In the genomic region with DNA sequence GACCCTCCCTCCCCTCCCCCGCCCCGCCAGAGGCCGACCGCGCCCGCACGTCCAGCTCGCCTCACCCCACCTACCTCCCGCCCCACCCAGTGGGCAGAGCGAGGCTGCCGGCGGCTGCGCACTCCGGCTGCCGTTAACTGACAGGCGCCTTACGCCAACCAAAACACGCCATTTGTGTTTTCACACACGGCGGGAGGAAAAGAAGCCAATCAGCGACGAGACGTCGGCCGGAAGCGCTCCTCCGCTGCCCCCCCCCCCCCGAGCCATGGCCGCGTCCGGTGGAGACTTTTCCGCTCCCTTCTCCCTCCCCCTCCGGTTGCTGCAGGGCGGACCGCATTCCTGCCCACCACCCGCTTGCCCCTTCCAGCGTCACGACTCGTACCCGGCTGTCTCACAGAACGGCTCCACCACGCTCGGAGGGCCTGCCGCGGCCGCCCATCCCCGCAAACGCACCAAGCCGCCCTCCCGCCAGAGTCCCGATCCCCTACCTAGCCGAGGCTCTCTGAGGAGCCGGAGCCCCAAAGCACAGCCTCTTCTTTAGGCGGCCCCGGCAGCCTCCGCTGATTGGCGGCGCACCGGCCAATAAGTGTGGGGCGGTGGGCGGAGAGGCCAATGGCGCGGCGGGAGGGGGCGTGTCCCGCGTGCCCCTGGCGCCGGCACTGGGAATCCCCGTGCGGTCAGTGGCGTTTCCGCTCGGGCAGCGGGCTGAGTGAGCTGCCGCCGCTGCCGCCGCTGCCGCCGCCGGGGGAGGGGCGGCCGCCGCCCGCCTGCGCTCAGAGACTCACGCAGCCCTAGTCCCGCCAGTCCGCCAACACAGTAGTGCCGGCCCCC, we compare ENCODE assay signal across 8 mouse cellular contexts. TPM values are rescaled to one million over a fixed set of nuclear protein-coding genes. Genes with fewer than 3 reads are reported as not detected.
DNase-seq lines count a peak whose midpoint lies in the region; ATAC-seq and TF ChIP-seq lines count a peak whose summit lies in the region.

A gene (plus strand): TSS at position 680 of the 831 bp plus-strand sequence.

- WGBS in hindbrain, postnatal 0 days = under 1% methylated on average over 54 of the region's 91 CpGs

- no peaks in the 10 kb centered on the region for H3K27me3 ChIP-seq in hindbrain, postnatal 0 days (ENCODE audit: insufficient read depth, low read length)

- H3K4me3 ChIP-seq in gastrocnemius, adult 2 months = peak within 1 kb of the TSS; percentile 92
- H3K4me3 ChIP-seq in hindbrain, postnatal 0 days (ENCODE audit: low read length) = peak within 1 kb of the TSS; percentile 92
- H3K4me3 ChIP-seq in left cerebral cortex, adult 2 months = peak within 1 kb of the TSS; percentile 78

- H3K36me3 ChIP-seq in hindbrain, postnatal 0 days (ENCODE audit: insufficient read depth, low read length) = no peaks in the 10 kb centered on the region

- H3K27ac ChIP-seq in gastrocnemius, adult 2 months = peak within 1 kb of the TSS; percentile 100
- peak within 1 kb of the TSS; percentile 100 for H3K27ac ChIP-seq in hindbrain, postnatal 0 days
- H3K27ac ChIP-seq in left cerebral cortex, adult 2 months = peak within 1 kb of the TSS; percentile 99

- H3K4me2 ChIP-seq in hindbrain, postnatal 0 days (ENCODE audit: low read depth, low read length) = peak within 1 kb of the TSS; percentile 96

- H3K4me1 ChIP-seq in hindbrain, postnatal 0 days (ENCODE audit: insufficient read depth, low read length) = peaks cover 7% of the 10 kb centered on the region; the same call in 1 of the 2 replicates

- peak; percentile 98 for DNase-seq in ZHBTc4 (ENCODE audit: low read depth, low spot score)
- peak; percentile 99 for DNase-seq in gastrocnemius, adult 2 months
- DNase-seq in hindbrain, postnatal 0 days (ENCODE audit: low spot score) = peak; percentile 98
- DNase-seq in left cerebral cortex, adult 2 months (ENCODE audit: extremely low spot score in 1 of 2, low spot score in 2 of 2) = peak; percentile 98 to 99
- DNase-seq in right cerebral cortex, adult 2 months (ENCODE audit: low spot score in 2 of 2) = peak; percentile 96 to 97
- DNase-seq in urinary bladder, postnatal 14 days (ENCODE audit: low spot score) = peak; percentile 98

- intact Hi-C loops in gastrocnemius, adult 2 months (cut with DNase I) = loop anchor here (2.0 to 5.0 kb wide), 2 partner anchors 30 to 250 kb away; a partner anchor contains a TSS
- intact Hi-C loops in left cerebral cortex, adult 2 months (cut with DNase I) = loop anchor here (1.0 kb wide), 3 partner anchors 22 to 229 kb away; a partner anchor contains a TSS

- peak; percentile 60 for ATAC-seq in common myeloid progenitor, adult 5-6 weeks (replicated peaks; ENCODE audit: low read depth, poor library complexity, severe bottlenecking)
- peak; percentile 94 for ATAC-seq in hindbrain, postnatal 0 days
- ATAC-seq in megakaryocyte, adult 5-6 weeks (ENCODE audit: poor library complexity, severe bottlenecking) = peak; percentile 68

- H3K9ac ChIP-seq in hindbrain, postnatal 0 days (replicated peaks; ENCODE audit: low read length) = peak within 1 kb of the TSS; percentile 99

- no peak for TF ChIP-seq CTCF in gastrocnemius, adult 2 months (IDR thresholded peaks at IDR 0.05)
- no peak for TF ChIP-seq CTCF in hindbrain, postnatal 0 days (IDR thresholded peaks at IDR 0.05; ENCODE audit: low read depth)
- TF ChIP-seq CTCF in left cerebral cortex, adult 2 months (IDR thresholded peaks at IDR 0.05) = no peak

- no peaks in the 10 kb centered on the region for H3K9me3 ChIP-seq in hindbrain, postnatal 0 days (ENCODE audit: low read length)

RNA-seq across cellular contexts. Expression of the gene that starts here (rescaled TPM):
- total RNA-seq in common myeloid progenitor, adult 5-6 weeks (2017) = 71.5 and 92.1 TPM in 2 replicates
- 10 to 100 TPM; 28.4 to 29.3 TPM for total RNA-seq in gastrocnemius, adult 2 months (2021)
- total RNA-seq in hindbrain, postnatal 0 days (2014; rRNA removed) = 82.3 and 94.4 TPM in 2 replicates
- 47.1 and 50.0 TPM in 2 replicates for polyA plus RNA-seq in hindbrain, postnatal 0 days (2015; fragmentation: Nextera tagmentation; extraction: Ambion mirVana)
- total RNA-seq in left cerebral cortex, adult 2 months (2021) = 100 to 1,000 TPM; 116 to 119 TPM
- 81.1 and 84.2 TPM in 2 replicates for total RNA-seq in megakaryocyte, adult 5-6 weeks (2015)
- 46.1 and 63.6 TPM in 2 replicates for total RNA-seq in megakaryocyte, adult 5-6 weeks (2017)

Comparison
In these comparisons a context has a peak if more than half of its experiments do, and no peak if none do; other contexts are left out.
1. Peak in every context shown above with its lines: DNase-seq, ATAC-seq, H3K4me3 ChIP-seq and H3K27ac ChIP-seq.